Mouse (Mus musculus): ENCODE results near the gene Dnajc17.

- TF ChIP-seq ZNF384 (IDR thresholded peaks at IDR 0.05; ENCODE audit: low read depth, low read length) (no peak), HCFC1 (IDR thresholded peaks at IDR 0.05; ENCODE audit: borderline replicate concordance, insufficient read depth, low read length) (no peak), ZC3H11A (IDR thresholded peaks at IDR 0.05; ENCODE audit: borderline replicate concordance, low read depth, low read length) (no peak), MAFK (IDR thresholded peaks at IDR 0.05; ENCODE audit: insufficient read depth, low read depth, low read length) (no peak), CHD2 (IDR thresholded peaks at IDR 0.05; ENCODE audit: low read depth, low read length) (no peak)
Measured at GRCm38 (mm10) chr2:119197493-119197892, 11.1 kb downstream of the Dnajc17 start.

Measured in ES-E14 (cell line).